Mouse (Mus musculus): ENCODE data around the gene Odf3l2. TPM values are rescaled to one million over a fixed set of nuclear protein-coding genes. Genes with fewer than 3 reads are reported as not detected.

Gene Odf3l2
- polyA plus RNA-seq, 1 experiment from 2014 or later = not detected

- H3K27me3 ChIP-seq = peaks cover 38% of the 10 kb centered on the region
- peak; percentile 49 for ATAC-seq (ENCODE audit: insufficient number of reproducible peaks, insufficient read depth, low FRiP score, low TSS enrichment)
- H3K9me3 ChIP-seq = no peaks in the 10 kb centered on the region
- H3K27ac ChIP-seq = no peak overlapping the region
- 80% methylated on average over 1 of the region's 1 CpGs for WGBS
- H3K4me2 ChIP-seq (replicated peaks) = peak overlapping the region; percentile 98
- H3K9ac ChIP-seq = no peak overlapping the region
- peaks cover 19% of the 10 kb centered on the region for H3K4me1 ChIP-seq
- H3K36me3 ChIP-seq = peaks cover under 1% of the 10 kb centered on the region; the same call in 1 of the 2 replicates
- peak overlapping the region; percentile 54 for H3K4me3 ChIP-seq
These were observed 31.3 kb downstream of the Odf3l2 start for GRCm38 (mm10) chr10:79614305-79614643.

DNA sequence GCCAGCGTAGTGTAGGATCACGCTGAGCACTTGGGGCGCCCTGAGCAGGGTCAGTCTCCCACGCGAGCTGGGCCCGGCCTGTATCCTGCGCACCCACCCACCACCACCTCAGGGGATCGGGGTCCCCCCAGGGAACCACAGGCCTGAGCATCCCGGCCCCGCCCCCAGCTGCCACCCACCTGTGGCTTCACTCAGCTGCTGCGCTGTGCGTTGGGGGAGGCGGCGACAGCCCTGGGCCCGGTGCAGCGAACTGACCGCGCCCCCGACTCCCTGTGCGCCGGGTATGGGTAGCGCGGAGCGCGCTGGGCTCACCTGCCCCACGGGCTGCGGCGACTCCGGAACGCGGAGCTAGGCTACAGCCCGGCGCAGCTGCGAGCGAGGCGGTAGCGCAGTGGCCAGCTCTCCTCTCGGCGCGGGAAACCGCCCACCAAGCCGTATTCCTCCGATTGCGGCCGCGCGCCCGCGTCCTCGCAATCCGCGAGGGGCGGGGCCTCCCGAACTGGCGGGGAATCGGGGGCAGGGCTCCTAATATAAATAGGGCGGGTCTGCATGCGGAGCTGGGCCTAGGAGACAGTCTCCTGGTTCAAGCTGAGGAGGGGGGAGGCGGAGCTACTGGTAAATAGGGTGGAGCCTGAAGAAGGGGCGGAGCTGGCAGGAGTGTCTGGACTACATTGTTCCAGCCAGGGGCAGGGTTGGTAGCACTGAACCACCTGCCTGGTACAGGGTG lies 31.8 kb downstream of the Odf3l2 start, which contains the start of gene C2cd4c:
C2cd4c (minus strand) TSS at position 448 of the 727 bp plus-strand sequence.
- no peak within 1 kb of the TSS for H3K27ac ChIP-seq
- under 1% methylated on average over 59 of the region's 60 CpGs for WGBS
- ATAC-seq (ENCODE audit: insufficient number of reproducible peaks, insufficient read depth, low FRiP score, low TSS enrichment) = peak; percentile 61

DNA sequence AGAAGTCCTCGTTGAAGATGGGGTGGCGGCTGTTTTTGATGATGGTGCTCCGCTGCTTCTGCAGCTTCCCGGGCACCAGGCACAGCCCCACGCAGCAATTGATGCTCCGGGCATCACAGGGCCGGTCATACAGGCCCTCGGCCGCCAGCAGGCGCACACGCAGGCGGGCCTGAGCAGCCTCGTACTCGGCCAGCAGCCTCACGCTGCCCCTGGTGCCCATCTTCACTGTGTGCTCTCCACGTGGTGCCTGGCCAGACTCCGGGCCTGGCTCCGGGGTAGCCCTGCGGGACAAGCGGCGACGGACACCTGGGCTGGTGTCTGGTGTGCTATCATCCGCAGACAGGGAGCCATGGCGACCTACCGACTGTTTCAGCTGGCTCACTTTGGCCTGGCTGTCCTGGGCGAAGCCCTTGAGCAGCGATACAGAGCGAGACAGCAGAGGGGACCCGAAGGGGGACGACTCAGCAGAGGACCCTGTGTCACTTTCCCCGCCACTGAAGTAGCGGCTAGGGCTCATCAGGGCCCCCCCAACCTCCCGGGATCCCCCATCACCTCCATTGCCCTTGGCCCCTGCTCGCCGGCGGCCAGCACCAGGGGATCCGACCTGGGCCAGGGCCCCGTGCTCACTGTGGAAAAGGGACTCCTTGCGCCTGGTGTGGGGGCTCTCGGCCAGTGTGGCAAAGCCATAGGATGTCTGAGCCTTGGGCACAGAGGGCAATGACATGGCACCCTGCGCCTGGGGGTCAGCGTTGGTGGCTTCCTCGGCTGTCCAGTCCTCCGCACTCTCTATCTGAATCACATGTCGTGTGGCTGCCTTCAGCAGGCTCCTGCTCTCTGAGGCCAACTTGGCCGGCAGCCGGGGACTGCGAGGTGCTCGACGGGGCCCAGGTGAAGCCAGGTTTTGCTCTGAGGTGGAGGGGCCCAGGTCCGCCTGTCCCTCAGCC lies 33.1 kb downstream of the Odf3l2 start:
- H3K9ac ChIP-seq = no peak overlapping the region
- 9% methylated on average over 51 of the region's 51 CpGs for WGBS
- ATAC-seq (ENCODE audit: insufficient number of reproducible peaks, insufficient read depth, low FRiP score, low TSS enrichment) = no peak

More for the DNA sequence above, 31.8 kb downstream of the Odf3l2 start, which contains the start of gene C2cd4c:
- peaks cover 19% of the 10 kb centered on the region for H3K4me1 ChIP-seq
- peak within 1 kb of the TSS; percentile 54 for H3K4me3 ChIP-seq
- no peaks in the 10 kb centered on the region for H3K9me3 ChIP-seq
- H3K27me3 ChIP-seq = peaks cover 38% of the 10 kb centered on the region
- H3K9ac ChIP-seq = peak within 1 kb of the TSS; percentile 60
- H3K36me3 ChIP-seq = no peaks in the 10 kb centered on the region
- peak within 1 kb of the TSS; percentile 98 for H3K4me2 ChIP-seq (replicated peaks)

DNA sequence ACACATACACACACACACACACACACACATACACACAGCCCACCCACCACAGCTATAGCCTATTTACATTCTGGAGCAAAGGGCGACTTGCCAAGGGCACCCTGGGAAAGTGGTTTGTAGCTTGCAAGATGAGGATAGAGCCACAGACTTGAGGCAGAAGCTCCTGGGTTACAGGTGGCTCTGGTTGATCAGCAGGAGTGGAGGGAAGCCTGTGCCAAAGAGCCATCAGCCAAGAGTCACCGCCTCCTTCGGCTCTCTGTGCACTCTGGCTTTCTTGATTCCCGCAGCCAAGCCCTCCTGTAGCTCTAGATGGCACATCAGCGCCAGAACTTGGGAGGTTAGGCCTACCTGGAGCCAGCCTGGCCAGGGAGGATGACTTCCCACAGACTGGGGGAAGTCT lies 34.2 kb downstream of the Odf3l2 start:
- Histone ChIP-seq H3K36me3 (no peaks in the 10 kb centered on the region), H3K27me3 (peaks cover 42% of the 10 kb centered on the region), H3K9me3 (no peaks in the 10 kb centered on the region), H3K4me1 (peaks cover 19% of the 10 kb centered on the region), H3K27ac (no peak overlapping the region), H3K4me2 (replicated peaks) (no peak overlapping the region), H3K9ac (no peak overlapping the region), H3K4me3 (no peak overlapping the region)
- 27% methylated on average over 5 of the region's 5 CpGs for WGBS
- ATAC-seq (ENCODE audit: insufficient number of reproducible peaks, insufficient read depth, low FRiP score, low TSS enrichment) = no peak

More for the DNA sequence above, 33.1 kb downstream of the Odf3l2 start:
- Histone ChIP-seq H3K4me3 (peak overlapping the region; percentile 7), H3K36me3 (no peaks in the 10 kb centered on the region), H3K27me3 (peaks cover 42% of the 10 kb centered on the region), H3K9me3 (no peaks in the 10 kb centered on the region), H3K27ac (no peak overlapping the region), H3K4me1 (peaks cover 19% of the 10 kb centered on the region), H3K4me2 (replicated peaks) (peak overlapping the region; percentile 31)

- no peaks in the 10 kb centered on the region for H3K9me3 ChIP-seq
These were observed 36.3 kb downstream of the Odf3l2 start for GRCm38 (mm10) chr10:79609276-79609675.

DNA sequence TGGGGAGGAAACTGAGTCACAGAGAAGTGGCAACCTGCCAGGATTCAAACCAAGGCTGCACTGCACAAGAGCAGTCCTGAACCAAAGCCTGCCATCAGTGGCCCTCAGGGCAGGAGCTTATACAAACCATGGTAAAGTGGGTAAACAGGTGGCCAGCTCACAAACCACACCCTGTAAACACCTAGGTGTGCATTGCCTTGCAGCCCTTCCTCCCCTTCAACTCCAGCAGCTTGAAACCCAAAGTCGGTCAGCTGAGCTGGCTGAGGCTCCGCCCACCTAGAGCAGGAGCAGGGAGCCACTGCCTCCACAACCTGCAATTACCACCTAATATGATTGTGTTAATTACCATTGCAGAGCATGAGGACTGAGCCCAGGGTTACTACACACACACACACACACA lies 37.6 kb downstream of the Odf3l2 start:
- Histone ChIP-seq H3K4me1 (peaks cover 11% of the 10 kb centered on the region; the same call in 1 of the 2 replicates), H3K27ac (no peak overlapping the region), H3K36me3 (no peaks in the 10 kb centered on the region), H3K4me2 (replicated peaks) (no peak overlapping the region), H3K9ac (no peak overlapping the region), H3K4me3 (no peak overlapping the region), H3K9me3 (no peaks in the 10 kb centered on the region), H3K27me3 (peaks cover 35% of the 10 kb centered on the region)
- WGBS = 45% methylated on average over 2 of the region's 2 CpGs
- no peak for ATAC-seq (ENCODE audit: insufficient number of reproducible peaks, insufficient read depth, low FRiP score, low TSS enrichment)

More at GRCm38 (mm10) chr10:79609276-79609675, 36.3 kb downstream of the Odf3l2 start:
- no peak overlapping the region for H3K4me2 ChIP-seq (replicated peaks)
- H3K36me3 ChIP-seq = no peaks in the 10 kb centered on the region
- peaks cover 19% of the 10 kb centered on the region for H3K4me1 ChIP-seq
- H3K27me3 ChIP-seq = peaks cover 48% of the 10 kb centered on the region
- H3K27ac ChIP-seq = no peak overlapping the region
- H3K9ac ChIP-seq = no peak overlapping the region
- no peak for ATAC-seq (ENCODE audit: insufficient number of reproducible peaks, insufficient read depth, low FRiP score, low TSS enrichment)
- no peak overlapping the region for H3K4me3 ChIP-seq
- 82% methylated on average over 3 of the region's 3 CpGs for WGBS

GRCm38 (mm10) chr10:79606537-79606936 lies 39.0 kb downstream of the Odf3l2 start:
- ATAC-seq (ENCODE audit: insufficient number of reproducible peaks, insufficient read depth, low FRiP score, low TSS enrichment) = no peak
- 62% methylated on average over 4 of the region's 4 CpGs for WGBS
- no peak overlapping the region for H3K9ac ChIP-seq

GRCm38 (mm10) chr10:79597936-79598230 lies 47.7 kb downstream of the Odf3l2 start:
- H3K4me1 ChIP-seq = no peaks in the 10 kb centered on the region
- no peak overlapping the region for H3K4me3 ChIP-seq
- H3K36me3 ChIP-seq = no peaks in the 10 kb centered on the region
- peaks cover 11% of the 10 kb centered on the region; the same call in 1 of the 2 replicates for H3K27me3 ChIP-seq
- H3K27ac ChIP-seq = no peak overlapping the region
- H3K4me2 ChIP-seq (replicated peaks) = no peak overlapping the region
- ATAC-seq (ENCODE audit: insufficient number of reproducible peaks, insufficient read depth, low FRiP score, low TSS enrichment) = no peak
- no peaks in the 10 kb centered on the region for H3K9me3 ChIP-seq
- 56% methylated on average over 4 of the region's 4 CpGs for WGBS
- no peak overlapping the region for H3K9ac ChIP-seq

More at GRCm38 (mm10) chr10:79606537-79606936, 39.0 kb downstream of the Odf3l2 start:
- H3K4me1 ChIP-seq = no peaks in the 10 kb centered on the region
- H3K36me3 ChIP-seq = no peaks in the 10 kb centered on the region
- no peaks in the 10 kb centered on the region for H3K9me3 ChIP-seq
- H3K4me3 ChIP-seq = no peak overlapping the region
- no peak overlapping the region for H3K27ac ChIP-seq
- no peak overlapping the region for H3K4me2 ChIP-seq (replicated peaks)
- peaks cover 22% of the 10 kb centered on the region for H3K27me3 ChIP-seq

DNA sequence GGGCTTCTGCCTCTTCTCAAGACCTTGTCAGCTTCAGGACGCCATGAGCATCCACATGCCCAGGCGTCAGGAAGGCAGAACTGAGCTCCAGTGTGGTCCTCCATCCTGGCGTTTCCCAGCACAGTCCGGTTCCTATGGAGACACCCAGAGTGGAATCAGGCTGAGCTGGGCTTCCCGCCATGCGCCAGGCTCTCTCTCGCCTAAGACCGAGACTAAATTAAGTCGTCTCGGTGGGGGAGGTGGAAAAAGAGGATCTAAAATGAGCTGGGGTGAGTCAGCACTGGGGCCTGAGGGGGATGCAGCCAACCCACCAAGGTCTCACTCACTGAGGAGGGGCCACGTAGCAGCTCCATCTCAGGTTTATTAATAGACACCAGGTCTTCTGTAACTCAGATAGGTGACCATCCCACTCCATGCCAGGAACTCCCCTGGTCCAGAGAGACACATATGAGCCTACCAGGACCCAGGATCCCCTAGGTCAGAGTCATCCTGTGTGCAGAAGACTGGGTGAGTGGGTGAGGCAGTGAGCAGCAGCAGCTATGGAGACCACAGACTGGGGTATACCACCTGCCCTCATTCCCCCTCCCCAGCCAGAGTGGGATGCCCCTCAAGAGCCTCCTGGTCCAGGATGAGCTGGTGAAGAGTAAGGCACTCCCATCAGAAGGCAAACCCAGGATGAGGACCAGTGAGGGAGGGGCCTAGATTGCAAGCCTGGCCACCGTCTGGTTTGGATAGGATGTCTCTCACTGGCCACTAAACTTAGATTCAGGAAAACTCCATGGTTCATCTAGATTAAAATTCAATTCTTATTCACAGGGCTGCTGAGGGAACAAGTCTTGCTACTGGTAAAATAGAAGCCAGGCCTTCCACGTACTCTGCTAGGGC lies 48.2 kb downstream of the Odf3l2 start:
- Histone ChIP-seq H3K36me3 (no peaks in the 10 kb centered on the region), H3K9ac (no peak overlapping the region), H3K4me3 (no peak overlapping the region), H3K9me3 (no peaks in the 10 kb centered on the region), H3K4me1 (no peaks in the 10 kb centered on the region), H3K27ac (no peak overlapping the region), H3K4me2 (replicated peaks) (no peak overlapping the region), H3K27me3 (peaks cover 11% of the 10 kb centered on the region; the same call in 1 of the 2 replicates)
- 31% methylated on average over 13 of the region's 13 CpGs for WGBS
- no peak for ATAC-seq (ENCODE audit: insufficient number of reproducible peaks, insufficient read depth, low FRiP score, low TSS enrichment)

GRCm38 (mm10) chr10:79595590-79595929 lies 50.0 kb downstream of the Odf3l2 start:
- H3K27me3 ChIP-seq = peaks cover 11% of the 10 kb centered on the region; the same call in 1 of the 2 replicates
- H3K9me3 ChIP-seq = no peaks in the 10 kb centered on the region
- ATAC-seq (ENCODE audit: insufficient number of reproducible peaks, insufficient read depth, low FRiP score, low TSS enrichment) = no peak
- no peak overlapping the region for H3K4me3 ChIP-seq
- WGBS = 55% methylated on average over 8 of the region's 8 CpGs
- no peaks in the 10 kb centered on the region for H3K4me1 ChIP-seq
- H3K36me3 ChIP-seq = no peaks in the 10 kb centered on the region
- H3K4me2 ChIP-seq (replicated peaks) = no peak overlapping the region
- H3K27ac ChIP-seq = no peak overlapping the region
- no peak overlapping the region for H3K9ac ChIP-seq

Measured in embryonic facial prominence, embryonic 12.5 days (tissue).